Mouse (Mus musculus) liver, embryonic 14 days (tissue): ENCODE results near the gene Taar8c. TPM values are rescaled to one million over a fixed set of nuclear protein-coding genes. Genes with fewer than 3 reads are reported as not detected.

Source experiments
- polyA plus RNA-seq: library from polyadenylated mRNA; depleted of rRNA; stranded (reverse); fragments of >200 nt; gene quantifications from 2 replicates; pipeline ENCODE4 v1.2.3, GENCODE M21; 2012; rRNA removed

Gene Taar8c
- polyA plus RNA-seq, result not detected in 2 replicates

GRCm38 (mm10) chr10:24101812-24102211 is at the start of gene Taar8c:
TSS of gene Taar8c (minus strand) at chr10:24101912.

GRCm38 (mm10) chr10:24149135-24149781 is 47.5 kb upstream of the Taar8c start, which contains the start of gene Stx7:
TSS of gene Stx7 (plus strand) at chr10:24149302.

GRCm38 (mm10) chr10:24109434-24109833 is 7.7 kb upstream of the Taar8c start, which contains the start of gene Taar9:
TSS of gene Taar9 (minus strand) at chr10:24109534.

GRCm38 (mm10) chr10:24092194-24092593 is 9.5 kb downstream of the Taar8c start, which contains the start of gene Taar8b:
TSS of gene Taar8b (minus strand) at chr10:24092294.

GRCm38 (mm10) chr10:24076200-24076599 is 25.5 kb downstream of the Taar8c start, which contains the start of gene Taar8a:
TSS of gene Taar8a (plus strand) at chr10:24076500.

Other genes starting within 250 kb of the Taar8c start
- 0.80 and 1.0 TPM in 2 replicates for gene Vnn1, start 207.2 kb downstream of the Taar8c start, polyA plus RNA-seq
- gene Taar1, start 181.6 kb downstream of the Taar8c start, polyA plus RNA-seq, result not detected in 2 replicates
- gene Taar2, start 163.3 kb downstream of the Taar8c start, polyA plus RNA-seq, result not detected in 2 replicates
- gene Taar3, start 152.4 kb downstream of the Taar8c start, polyA plus RNA-seq, result not detected in 2 replicates
- not detected in 2 replicates for gene Taar4, start 141.4 kb downstream of the Taar8c start, polyA plus RNA-seq
- not detected in 2 replicates for gene Taar5, start 131.2 kb downstream of the Taar8c start, polyA plus RNA-seq
- not detected in 2 replicates for gene Taar6, start 116.3 kb downstream of the Taar8c start, polyA plus RNA-seq
- gene Taar7a, start 108.4 kb downstream of the Taar8c start, polyA plus RNA-seq, result not detected in 2 replicates
- gene Taar7b, start 102.0 kb downstream of the Taar8c start, polyA plus RNA-seq, result not detected in 2 replicates
- not detected in 2 replicates for gene Taar7d, start 74.7 kb downstream of the Taar8c start, polyA plus RNA-seq
- gene Taar7e, start 64.3 kb downstream of the Taar8c start, polyA plus RNA-seq, result not detected in 2 replicates
- gene Taar7f, start 52.4 kb downstream of the Taar8c start, polyA plus RNA-seq, result not detected in 2 replicates
- not detected in 2 replicates for gene Taar8a, start 25.4 kb downstream of the Taar8c start, polyA plus RNA-seq
- not detected in 2 replicates for gene Taar8b, start 9.6 kb downstream of the Taar8c start, polyA plus RNA-seq
- gene Taar9, start 7.6 kb upstream of the Taar8c start, polyA plus RNA-seq, result not detected in 2 replicates
- gene Stx7, start 47.4 kb upstream of the Taar8c start, polyA plus RNA-seq, result 11.8 and 15.5 TPM in 2 replicates
- 0.10 and 0.21 TPM in 2 replicates for gene Moxd1, start 121.6 kb upstream of the Taar8c start, polyA plus RNA-seq